Mouse (Mus musculus): Measurements from ENCODE around the gene Fto. TPM values are rescaled to one million over a fixed set of nuclear protein-coding genes. Genes with fewer than 3 reads are reported as not detected.

The Fto gene
- total and polyA plus RNA-seq, 3 experiments: 12.2 to 50.1 (median 17.3) TPM

- no peak overlapping the region for H3K4me3 ChIP-seq (ENCODE audit: low read depth, low read length)
- DNase-seq (ENCODE audit: low spot score) (no peak), ATAC-seq (ENCODE audit: extremely low read depth, insufficient number of reproducible peaks, low FRiP score, poor library complexity, severe bottlenecking) (no peak)
- TF ChIP-seq TAL1 (conservative IDR thresholded peaks at IDR 0.05; ENCODE audit: low read depth, low read length) (no peak), GATA1 (IDR thresholded peaks at IDR 0.05; ENCODE audit: borderline replicate concordance, low read length) (no peak), GATA2 (IDR thresholded peaks at IDR 0.05; ENCODE audit: borderline replicate concordance, low read depth, low read length) (no peak), CTCF (IDR thresholded peaks at IDR 0.05; ENCODE audit: low read depth, low read length) (no peak), POLR2AphosphoS5 (IDR thresholded peaks at IDR 0.05; ENCODE audit: insufficient replicate concordance, low read depth, low read length) (no peak)
- peaks cover 13% of the 10 kb centered on the region for H3K36me3 ChIP-seq (replicated peaks)
- H3K4me1 ChIP-seq (ENCODE audit: insufficient read depth, low read depth, low read length): no peaks in the 10 kb centered on the region
- H3K9me3 ChIP-seq (replicated peaks): no peaks in the 10 kb centered on the region
- no peaks in the 10 kb centered on the region for H3K27me3 ChIP-seq (ENCODE audit: insufficient read depth, low read length)
Measured at GRCm38 (mm10) chr8:91551166-91551765, 237.9 kb downstream of the Fto start.

- DNase-seq (ENCODE audit: low spot score): no peak
- TF ChIP-seq POLR2AphosphoS5 (IDR thresholded peaks at IDR 0.05; ENCODE audit: insufficient replicate concordance, low read depth, low read length) (no peak), GATA1 (IDR thresholded peaks at IDR 0.05; ENCODE audit: borderline replicate concordance, low read length) (no peak), TAL1 (conservative IDR thresholded peaks at IDR 0.05; ENCODE audit: low read depth, low read length) (no peak), GATA2 (IDR thresholded peaks at IDR 0.05; ENCODE audit: borderline replicate concordance, low read depth, low read length) (no peak), CTCF (IDR thresholded peaks at IDR 0.05; ENCODE audit: low read depth, low read length) (no peak)
- Histone ChIP-seq H3K27me3 (ENCODE audit: insufficient read depth, low read length) (no peaks in the 10 kb centered on the region), H3K9me3 (replicated peaks) (no peaks in the 10 kb centered on the region), H3K36me3 (replicated peaks) (peaks cover 13% of the 10 kb centered on the region), H3K4me3 (ENCODE audit: low read depth, low read length) (no peak overlapping the region), H3K4me1 (ENCODE audit: insufficient read depth, low read depth, low read length) (no peaks in the 10 kb centered on the region)
- ATAC-seq (ENCODE audit: extremely low read depth, insufficient number of reproducible peaks, low FRiP score, poor library complexity, severe bottlenecking): no peak
Measured at GRCm38 (mm10) chr8:91551775-91552538, 238.6 kb downstream of the Fto start.

GRCm38 (mm10) chr8:91552635-91553034 is 239.3 kb downstream of the Fto start:
- ATAC-seq (ENCODE audit: extremely low read depth, insufficient number of reproducible peaks, low FRiP score, poor library complexity, severe bottlenecking): no peak
- Histone ChIP-seq H3K4me1 (ENCODE audit: insufficient read depth, low read depth, low read length) (no peaks in the 10 kb centered on the region), H3K27me3 (ENCODE audit: insufficient read depth, low read length) (no peaks in the 10 kb centered on the region), H3K36me3 (replicated peaks) (peaks cover 13% of the 10 kb centered on the region), H3K4me3 (ENCODE audit: low read depth, low read length) (no peak overlapping the region), H3K9me3 (replicated peaks) (no peaks in the 10 kb centered on the region)
- DNase-seq (ENCODE audit: low spot score): no peak
- TF ChIP-seq CTCF (IDR thresholded peaks at IDR 0.05; ENCODE audit: low read depth, low read length): no peak
- TF ChIP-seq POLR2AphosphoS5 (IDR thresholded peaks at IDR 0.05; ENCODE audit: insufficient replicate concordance, low read depth, low read length): no peak
- no peak for TF ChIP-seq GATA1 (IDR thresholded peaks at IDR 0.05; ENCODE audit: borderline replicate concordance, low read length)
- no peak for TF ChIP-seq TAL1 (conservative IDR thresholded peaks at IDR 0.05; ENCODE audit: low read depth, low read length)
- TF ChIP-seq GATA2 (IDR thresholded peaks at IDR 0.05; ENCODE audit: borderline replicate concordance, low read depth, low read length): no peak

GRCm38 (mm10) chr8:91553387-91553786 is 240.1 kb downstream of the Fto start:
- no peak overlapping the region for H3K4me3 ChIP-seq (ENCODE audit: low read depth, low read length)
- ATAC-seq (ENCODE audit: extremely low read depth, insufficient number of reproducible peaks, low FRiP score, poor library complexity, severe bottlenecking): no peak
- TF ChIP-seq CTCF (IDR thresholded peaks at IDR 0.05; ENCODE audit: low read depth, low read length): no peak
- TF ChIP-seq POLR2AphosphoS5 (IDR thresholded peaks at IDR 0.05; ENCODE audit: insufficient replicate concordance, low read depth, low read length): no peak
- no peak for TF ChIP-seq GATA2 (IDR thresholded peaks at IDR 0.05; ENCODE audit: borderline replicate concordance, low read depth, low read length)
- no peak for TF ChIP-seq GATA1 (IDR thresholded peaks at IDR 0.05; ENCODE audit: borderline replicate concordance, low read length)
- TF ChIP-seq TAL1 (conservative IDR thresholded peaks at IDR 0.05; ENCODE audit: low read depth, low read length): no peak

GRCm38 (mm10) chr8:91557041-91557587 is 243.8 kb downstream of the Fto start:
- H3K36me3 ChIP-seq (replicated peaks): peaks cover 14% of the 10 kb centered on the region
- no peak for TF ChIP-seq GATA1 (IDR thresholded peaks at IDR 0.05; ENCODE audit: borderline replicate concordance, low read length)
- no peak for TF ChIP-seq POLR2AphosphoS5 (IDR thresholded peaks at IDR 0.05; ENCODE audit: insufficient replicate concordance, low read depth, low read length)
- TF ChIP-seq GATA2 (IDR thresholded peaks at IDR 0.05; ENCODE audit: borderline replicate concordance, low read depth, low read length): no peak
- no peak for TF ChIP-seq TAL1 (conservative IDR thresholded peaks at IDR 0.05; ENCODE audit: low read depth, low read length)
- no peak for TF ChIP-seq CTCF (IDR thresholded peaks at IDR 0.05; ENCODE audit: low read depth, low read length)
- H3K9me3 ChIP-seq (replicated peaks): no peaks in the 10 kb centered on the region
- ATAC-seq (ENCODE audit: extremely low read depth, insufficient number of reproducible peaks, low FRiP score, poor library complexity, severe bottlenecking) (no peak), DNase-seq (ENCODE audit: low spot score) (no peak)
- H3K4me1 ChIP-seq (ENCODE audit: insufficient read depth, low read depth, low read length): no peaks in the 10 kb centered on the region
- no peaks in the 10 kb centered on the region for H3K27me3 ChIP-seq (ENCODE audit: insufficient read depth, low read length)
- no peak overlapping the region for H3K4me3 ChIP-seq (ENCODE audit: low read depth, low read length)

More at GRCm38 (mm10) chr8:91553387-91553786, 240.1 kb downstream of the Fto start:
- no peak for DNase-seq (ENCODE audit: low spot score)
- H3K36me3 ChIP-seq (replicated peaks): peaks cover 14% of the 10 kb centered on the region
- no peaks in the 10 kb centered on the region for H3K9me3 ChIP-seq (replicated peaks)
- H3K4me1 ChIP-seq (ENCODE audit: insufficient read depth, low read depth, low read length): no peaks in the 10 kb centered on the region
- H3K27me3 ChIP-seq (ENCODE audit: insufficient read depth, low read length): no peaks in the 10 kb centered on the region

GRCm38 (mm10) chr8:91558408-91558807 is 245.1 kb downstream of the Fto start:
- Histone ChIP-seq H3K4me3 (ENCODE audit: low read depth, low read length) (no peak overlapping the region), H3K27me3 (ENCODE audit: insufficient read depth, low read length) (no peaks in the 10 kb centered on the region), H3K36me3 (replicated peaks) (peaks cover 16% of the 10 kb centered on the region), H3K4me1 (ENCODE audit: insufficient read depth, low read depth, low read length) (no peaks in the 10 kb centered on the region), H3K9me3 (replicated peaks) (no peaks in the 10 kb centered on the region)
- ATAC-seq (ENCODE audit: extremely low read depth, insufficient number of reproducible peaks, low FRiP score, poor library complexity, severe bottlenecking): no peak
- no peak for DNase-seq (ENCODE audit: low spot score)
- no peak for TF ChIP-seq TAL1 (conservative IDR thresholded peaks at IDR 0.05; ENCODE audit: low read depth, low read length)
- no peak for TF ChIP-seq GATA2 (IDR thresholded peaks at IDR 0.05; ENCODE audit: borderline replicate concordance, low read depth, low read length)
- TF ChIP-seq GATA1 (IDR thresholded peaks at IDR 0.05; ENCODE audit: borderline replicate concordance, low read length): no peak
- no peak for TF ChIP-seq CTCF (IDR thresholded peaks at IDR 0.05; ENCODE audit: low read depth, low read length)
- TF ChIP-seq POLR2AphosphoS5 (IDR thresholded peaks at IDR 0.05; ENCODE audit: insufficient replicate concordance, low read depth, low read length): no peak

All from G1E (cell line).